Mouse (Mus musculus): ENCODE measurements around the gene 9130019O22Rik.

DNA sequence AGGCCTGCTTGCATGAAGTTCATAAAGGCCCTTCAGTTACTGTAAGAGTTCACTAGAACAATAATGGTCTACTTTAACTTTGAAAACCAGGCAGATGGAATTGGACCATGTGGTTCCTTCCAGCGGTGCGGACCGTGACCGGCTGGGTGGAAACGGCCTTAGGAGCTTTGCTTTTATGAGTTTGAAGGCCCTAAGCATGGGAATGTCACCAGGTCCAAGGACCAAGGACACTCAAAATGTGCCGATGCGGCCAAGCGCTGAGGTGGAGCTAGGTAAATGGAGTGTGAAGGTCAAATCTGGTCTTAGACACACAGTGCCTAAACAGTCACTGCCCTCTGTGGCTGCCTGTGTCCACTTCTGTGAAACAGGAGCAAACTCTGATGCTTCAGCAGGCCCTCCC, 45.6 kb downstream of the 9130019O22Rik start:
- TF ChIP-seq CTCF (IDR thresholded peaks at IDR 0.05; ENCODE audit: borderline replicate concordance, control insufficient read depth, extremely low read depth, insufficient read depth, low read length, poor library complexity) (no peak), POLR2A (IDR thresholded peaks at IDR 0.05; ENCODE audit: control insufficient read depth, extremely low read depth, insufficient read depth, low read length, poor library complexity) (no peak)
